Mouse (Mus musculus) large intestine, adult 2 months (tissue): Measurements from ENCODE around the gene Msantd2. TPM values are rescaled to one million over a fixed set of nuclear protein-coding genes. Genes with fewer than 3 reads are reported as not detected.
A peak's percentile ranks its signal among the peaks of the same experiment; 100 is the strongest.

Experiments used
- DNase-seq: peaks from one replicate; pipeline ENCODE4 v3.0.0-alpha.2; 2012; ENCODE audit warnings: low read depth, low spot score
- whole genome bisulfite sequencing: fragments of 180-500 bp; shearing (Covaris S2); methylation state at CpG from one replicate; pipeline ENCODE4 v1.1.7; 2018; 5-methylcytosine and 5-hydroxymethylcytosine counted together
- polyA plus RNA-seq: library from polyadenylated mRNA; depleted of rRNA; stranded (reverse); fragments of >200 nt; gene quantifications from 2 replicates; pipeline ENCODE4 v1.2.3, GENCODE M21; 2012

Msantd2 gene
- polyA plus RNA-seq, 1 experiment = 6.3 TPM

- DNase-seq = no peak
- 47% methylated on average over 23 of the region's 23 CpGs for WGBS
Observed at GRCm38 (mm10) chr9:37539170-37540025, 50.3 kb downstream of the Msantd2 start, which contains the start of gene Vsig2. Vsig2 (plus strand) TSS chr9:37539255.

DNA sequence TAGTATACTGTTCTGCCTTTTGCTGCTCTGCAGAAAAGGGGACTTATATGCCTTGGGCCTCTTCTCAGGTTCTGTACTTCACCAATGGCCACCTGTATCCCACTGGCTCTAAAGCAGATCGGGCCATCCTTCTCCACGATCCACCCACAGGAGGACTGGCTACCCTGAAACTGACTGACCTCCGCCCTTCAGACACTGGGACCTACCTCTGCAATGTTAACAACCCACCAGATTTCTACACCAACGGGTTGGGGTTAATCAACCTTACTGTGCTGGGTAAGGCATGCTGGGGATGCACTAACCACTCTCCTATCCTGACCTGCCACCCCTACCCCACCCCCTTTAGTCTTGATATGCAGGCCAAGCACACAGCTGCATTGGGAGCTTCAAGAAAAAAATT is 51.1 kb downstream of the Msantd2 start:
- WGBS = 87% methylated on average over 4 of the region's 4 CpGs
- DNase-seq = no peak

- 81% methylated on average over 6 of the region's 6 CpGs for WGBS
- no peak for DNase-seq
Observed at GRCm38 (mm10) chr9:37540701-37541575, 51.8 kb downstream of the Msantd2 start.

GRCm38 (mm10) chr9:37541851-37542642 is 52.9 kb downstream of the Msantd2 start:
- 74% methylated on average over 7 of the region's 7 CpGs for WGBS
- no peak for DNase-seq

GRCm38 (mm10) chr9:37543869-37544440 is 54.8 kb downstream of the Msantd2 start:
- WGBS = 37% methylated on average over 12 of the region's 12 CpGs
- no peak for DNase-seq

DNA sequence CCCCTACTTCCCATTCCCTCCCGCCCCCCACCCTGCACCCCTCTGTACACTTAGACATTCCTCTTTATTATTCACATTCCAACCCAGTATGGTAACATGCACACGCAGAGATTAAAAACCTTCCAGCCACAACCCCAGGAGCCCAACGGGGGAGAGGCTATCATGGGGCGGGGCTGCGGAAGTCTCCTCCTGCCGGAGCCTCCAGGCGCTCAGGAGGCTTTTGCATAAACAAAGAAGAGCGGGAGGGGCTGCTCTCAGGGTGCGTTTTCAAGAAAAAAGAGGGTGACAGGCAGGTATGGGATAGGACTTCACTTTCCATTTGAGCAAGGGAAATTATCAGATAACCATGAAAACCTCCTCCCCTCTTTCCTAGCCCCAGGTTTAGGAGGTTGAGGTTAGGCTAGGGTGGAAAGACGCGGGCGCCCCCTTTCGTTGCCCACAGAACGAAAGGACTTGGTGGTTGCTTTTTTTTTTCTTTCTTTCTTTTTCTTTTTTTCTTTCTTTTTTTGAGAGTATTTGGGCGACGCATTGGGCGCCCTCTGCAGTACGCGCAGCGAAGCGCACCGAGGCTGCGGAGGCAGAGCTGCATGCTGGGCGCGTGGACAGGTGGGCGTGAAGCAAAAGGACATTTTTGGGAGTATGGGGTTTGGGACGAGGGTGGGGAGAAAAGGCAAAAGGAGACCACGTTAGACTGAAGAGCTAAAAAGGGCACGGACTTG is 55.5 kb downstream of the Msantd2 start:
- WGBS = 4% methylated on average over 29 of the region's 29 CpGs
- peak; percentile 11 for DNase-seq

DNA sequence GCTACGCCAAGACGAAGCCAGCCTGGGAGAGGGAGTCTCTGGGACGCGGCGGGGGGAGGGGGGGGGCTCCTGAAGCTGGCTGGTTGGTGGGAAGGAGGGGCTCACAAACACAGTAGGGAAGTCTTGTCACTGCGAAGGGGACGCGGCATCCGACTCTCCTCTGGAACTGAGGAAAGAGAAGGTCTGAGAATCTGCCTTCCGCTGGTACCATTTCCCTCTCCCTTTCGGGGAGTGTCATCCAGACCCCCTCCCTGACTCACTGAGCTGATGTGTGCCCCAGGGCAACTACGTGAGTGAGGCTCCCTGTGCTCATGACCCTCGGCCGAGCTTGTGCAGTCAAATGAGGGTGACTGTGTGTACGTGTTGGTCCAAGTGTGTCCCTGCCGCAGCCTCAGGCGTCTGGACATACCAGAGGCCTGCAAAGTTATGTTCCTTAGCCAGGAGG is 56.1 kb downstream of the Msantd2 start:
- DNase-seq = no peak
- WGBS = 27% methylated on average over 17 of the region's 17 CpGs

- 48% methylated on average over 27 of the region's 27 CpGs for WGBS
- no peak for DNase-seq
Observed at GRCm38 (mm10) chr9:37545847-37546452, 56.8 kb downstream of the Msantd2 start.

DNA sequence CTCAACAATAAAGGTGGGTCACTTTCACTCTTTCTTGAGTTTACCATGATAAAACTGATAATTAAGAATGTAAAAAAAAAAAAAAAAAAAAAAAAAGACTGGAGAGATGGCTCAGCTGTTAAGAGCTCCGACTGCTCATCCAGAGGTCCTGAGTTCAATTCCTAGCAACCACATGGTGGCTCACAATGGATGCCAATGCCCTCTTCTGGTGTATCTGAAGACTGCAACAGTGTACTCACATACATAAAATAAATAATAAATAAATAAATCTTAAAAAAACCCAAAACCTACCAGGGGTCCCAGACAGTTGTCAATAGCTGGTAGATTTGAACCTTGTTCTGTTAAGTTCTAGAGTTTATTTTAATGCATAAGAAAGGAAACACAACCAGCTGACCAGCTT is 57.8 kb downstream of the Msantd2 start:
- WGBS = 57% methylated on average over 1 of the region's 1 CpGs
- DNase-seq = no peak

DNA sequence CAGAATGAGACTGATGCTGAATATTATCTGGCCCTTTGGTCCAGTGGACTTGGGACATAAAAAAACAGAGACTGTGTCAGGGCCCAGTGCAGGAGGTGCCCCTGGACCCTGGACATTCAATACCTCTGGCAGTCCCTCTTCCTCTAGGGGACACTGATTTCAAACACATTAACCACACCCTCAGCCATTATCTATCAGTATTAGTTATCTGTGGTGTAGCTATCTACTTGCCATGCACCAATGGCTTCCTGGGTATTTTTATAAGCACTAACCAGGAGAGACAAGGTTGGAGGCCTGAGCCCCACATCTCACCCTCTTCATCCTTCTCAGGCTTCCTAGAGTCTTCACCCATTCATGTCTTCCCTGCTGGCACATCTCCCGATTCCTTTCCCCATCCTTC is 61.3 kb downstream of the Msantd2 start:
- 53% methylated on average over 1 of the region's 1 CpGs for WGBS
- DNase-seq = no peak

GRCm38 (mm10) chr9:37551751-37552531 is 62.8 kb downstream of the Msantd2 start:
- 5% methylated on average over 23 of the region's 23 CpGs for WGBS
- DNase-seq = no peak

DNA sequence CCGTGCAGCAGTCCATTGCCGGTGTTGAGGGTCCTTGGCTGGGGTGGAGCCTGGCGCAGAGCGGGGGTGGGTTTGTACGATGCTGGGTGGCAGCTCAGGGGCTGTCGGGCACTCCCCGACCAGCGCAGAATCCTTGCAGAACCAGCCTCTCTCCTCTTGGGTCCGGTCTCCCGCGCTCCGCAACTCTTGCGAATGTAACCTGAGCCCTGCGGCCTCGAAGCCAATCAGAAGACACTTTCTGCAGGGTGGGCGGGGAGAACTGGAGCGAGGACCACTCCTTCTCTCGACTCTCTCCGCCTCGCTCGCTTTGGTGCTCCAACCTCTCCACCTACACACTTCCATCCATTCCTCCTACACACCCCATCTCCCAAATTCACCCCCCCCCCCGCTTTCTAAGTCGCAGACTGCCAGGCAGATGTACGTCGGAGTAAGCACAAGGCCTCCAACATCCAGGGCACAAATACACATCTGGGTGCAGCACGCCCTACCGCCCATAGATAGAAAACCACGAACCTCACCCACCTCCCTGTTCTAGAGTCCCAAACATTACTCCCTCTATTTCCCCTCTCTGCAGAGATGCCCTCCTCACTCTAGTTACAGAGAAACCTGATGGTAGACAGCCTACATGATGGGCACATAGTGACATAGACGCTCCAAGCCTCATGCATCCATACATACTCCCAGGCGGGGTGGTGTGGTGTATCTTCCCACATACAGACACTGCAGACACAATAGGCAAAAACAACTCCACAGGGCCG is 63.6 kb downstream of the Msantd2 start, which contains the start of gene Nrgn:
TSS of gene Nrgn (minus strand) at position 369 of the 758 bp plus-strand sequence.
- WGBS = 5% methylated on average over 31 of the region's 31 CpGs
- DNase-seq = peak; percentile 39

DNA sequence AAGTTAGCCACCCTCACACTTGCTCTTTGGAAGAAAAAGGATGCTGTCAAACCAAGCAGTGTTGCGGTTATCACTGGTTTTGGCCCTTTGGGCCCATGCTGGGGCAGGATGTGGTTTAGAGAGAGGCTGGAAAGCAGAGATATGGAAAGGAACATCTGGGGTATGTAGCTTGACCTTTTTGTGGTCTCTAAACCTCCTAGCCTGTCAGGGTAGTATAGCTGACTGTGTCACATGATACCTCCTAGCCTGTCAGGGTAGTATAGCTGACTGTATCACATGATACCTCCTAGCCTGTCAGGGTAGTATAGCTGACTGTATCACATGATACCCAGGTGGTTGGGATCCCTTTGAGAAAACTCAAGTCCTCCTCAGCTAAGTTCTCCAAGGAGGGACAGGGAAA is 65.2 kb downstream of the Msantd2 start:
- 82% methylated on average over 1 of the region's 1 CpGs for WGBS
- DNase-seq = no peak

DNA sequence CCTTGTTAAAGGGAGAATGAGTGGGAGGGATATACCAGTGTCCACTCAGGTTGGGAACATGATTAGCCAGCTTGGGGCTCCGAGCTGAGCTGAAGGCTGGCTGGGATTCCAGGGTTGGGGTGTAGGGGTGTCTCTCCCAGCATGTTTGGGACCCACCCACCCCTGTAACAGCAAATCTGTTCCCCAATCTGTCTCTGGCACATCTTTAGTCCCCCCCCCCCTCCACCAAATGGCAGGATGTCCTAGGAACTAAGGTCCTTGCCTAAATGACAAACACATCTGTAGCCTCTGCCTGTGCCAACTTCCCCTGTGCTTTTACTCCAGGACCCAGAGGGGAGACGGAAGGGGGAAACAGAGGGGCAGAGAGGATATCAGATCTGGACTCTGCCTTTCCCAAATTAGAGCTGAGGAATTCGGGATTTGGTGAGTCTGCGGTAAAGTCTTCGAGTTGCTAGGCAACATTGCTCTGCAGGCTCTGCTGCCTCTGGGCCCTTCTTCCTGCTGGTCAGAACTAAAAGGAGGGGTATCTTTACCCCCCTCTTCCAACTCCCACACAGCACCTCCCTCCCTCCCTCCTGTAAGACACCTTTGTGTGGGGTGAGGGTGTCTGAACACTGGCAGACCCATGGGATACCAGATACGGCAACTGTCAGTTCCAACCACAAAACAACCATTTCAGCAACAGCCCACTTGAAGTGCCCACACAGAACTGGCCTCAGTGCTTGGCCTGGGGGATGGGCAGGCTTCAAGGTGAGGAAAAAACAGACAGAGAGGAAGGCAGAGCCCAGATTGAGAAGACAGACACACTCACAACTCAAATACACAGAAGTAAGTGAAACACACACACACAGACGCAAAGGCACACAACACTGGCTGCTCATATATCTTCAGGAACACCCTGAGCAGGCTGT is 66.0 kb downstream of the Msantd2 start, which contains the start of gene Siae:
TSS of gene Siae (plus strand) at position 861 of the 911 bp plus-strand sequence.
- DNase-seq = no peak
- 40% methylated on average over 7 of the region's 7 CpGs for WGBS

GRCm38 (mm10) chr9:37556366-37556765 is 67.2 kb downstream of the Msantd2 start:
- DNase-seq = no peak
- WGBS = 69% methylated on average over 3 of the region's 3 CpGs

- 88% methylated on average over 2 of the region's 2 CpGs for WGBS
- no peak for DNase-seq
Observed at GRCm38 (mm10) chr9:37560617-37561016, 71.5 kb downstream of the Msantd2 start.
